Mouse (Mus musculus) kidney, postnatal 0 days (tissue): ENCODE data around the gene Adgrf3. TPM values are rescaled to one million over a fixed set of nuclear protein-coding genes. Genes with fewer than 3 reads are reported as not detected.

Experiments
- ATAC-seq: fragments of 200-750 bp; cut with Nextera tagmentation; replicated peaks from 2 replicates; pipeline ENCODE4 v1.8.0; 2017; ENCODE audit warnings: low read depth, moderate number of reproducible peaks, moderate TSS enrichment, moderate library complexity; ENCODE audit not compliant: low FRiP score
- DNase-seq: peaks from one replicate; pipeline ENCODE4 v3.0.0-alpha.2; 2016; ENCODE audit warnings: low spot score
- H3K27ac ChIP-seq: fragments of 300-500 bp; sonication (generic); 2 replicates; pipeline ENCODE4 v1.5.1; 2014; ENCODE audit warnings: mild to moderate bottlenecking
- H3K27me3 ChIP-seq: fragments of 300-500 bp; sonication (generic); 2 replicates; pipeline ENCODE4 v1.6.1; 2014; ENCODE audit warnings: low read length, mixed read lengths; ENCODE audit not compliant: insufficient read depth
- H3K36me3 ChIP-seq: fragments of 300-500 bp; sonication (generic); 2 replicates; pipeline ENCODE4 v1.6.1; 2014; ENCODE audit warnings: low read length, mixed read lengths; ENCODE audit not compliant: insufficient read depth
- H3K4me1 ChIP-seq: fragments of 300-500 bp; sonication (generic); replicated peaks from 2 replicates; pipeline ENCODE4 v1.6.1; 2014; ENCODE audit warnings: antibody characterized with exemption, low read length, mixed read lengths; ENCODE audit not compliant: insufficient read depth
- H3K4me2 ChIP-seq: fragments of 300-500 bp; sonication (generic); 2 replicates; pipeline ENCODE4 v1.6.1; 2014; ENCODE audit warnings: mild to moderate bottlenecking, low read length, moderate library complexity, mixed read lengths
- H3K4me3 ChIP-seq: fragments of 300-500 bp; sonication (generic); replicated peaks from 2 replicates; pipeline ENCODE4 v1.5.1; 2014; ENCODE audit warnings: low read depth, low read length
- H3K9ac ChIP-seq: fragments of 300-500 bp; sonication (generic); 2 replicates; pipeline ENCODE4 v1.6.1; 2014; ENCODE audit warnings: low read depth, low read length
- H3K9me3 ChIP-seq: fragments of 300-500 bp; sonication (generic); replicated peaks from 2 replicates; pipeline ENCODE4 v1.6.1; 2016; ENCODE audit warnings: low read length, inconsistent platforms, mixed read lengths
- CTCF ChIP-seq: IDR thresholded peaks from 2 replicates; pipeline ENCODE4 v1.5.1; 2016; ENCODE audit warnings: antibody characterized with exemption, low read depth, mild to moderate bottlenecking, moderate library complexity
- WGBS: fragments of 180-500 bp; shearing (Covaris S2); extraction: QIAGEN DNeasy Blood & Tissue Kit; methylation state at CpG from one replicate; pipeline ENCODE4 v1.1.7; 2014; 5-methylcytosine and 5-hydroxymethylcytosine counted together
- polyA plus RNA-seq: library from polyadenylated mRNA; unstranded; fragments of >200 nt; fragmentation: Nextera tagmentation; extraction: Ambion mirVana; gene quantifications from 2 replicates; pipeline ENCODE4 v1.2.1, GENCODE M21; 2015

Gene Adgrf3
- polyA plus RNA-seq, result 0.04 and 0.14 TPM in 2 replicates

- 10% methylated on average over 5 of the region's 5 CpGs for WGBS
- Histone ChIP-seq H3K4me3 (no peak within 1 kb of the TSS), H3K27ac (no peak within 1 kb of the TSS), H3K36me3 (no peaks in the 10 kb centered on the region), H3K9me3 (no peaks in the 10 kb centered on the region), H3K4me2 (no peak within 1 kb of the TSS), H3K4me1 (no peaks in the 10 kb centered on the region), H3K9ac (no peak within 1 kb of the TSS), H3K27me3 (no peaks in the 10 kb centered on the region)
- no peak for ATAC-seq
- no peak for TF ChIP-seq CTCF
- no peak for DNase-seq
Observed at GRCm38 (mm10) chr5:30205493-30205892, at the start of gene Adgrf3. Gene Adgrf3 (minus strand): TSS chr5:30205722.

DNA sequence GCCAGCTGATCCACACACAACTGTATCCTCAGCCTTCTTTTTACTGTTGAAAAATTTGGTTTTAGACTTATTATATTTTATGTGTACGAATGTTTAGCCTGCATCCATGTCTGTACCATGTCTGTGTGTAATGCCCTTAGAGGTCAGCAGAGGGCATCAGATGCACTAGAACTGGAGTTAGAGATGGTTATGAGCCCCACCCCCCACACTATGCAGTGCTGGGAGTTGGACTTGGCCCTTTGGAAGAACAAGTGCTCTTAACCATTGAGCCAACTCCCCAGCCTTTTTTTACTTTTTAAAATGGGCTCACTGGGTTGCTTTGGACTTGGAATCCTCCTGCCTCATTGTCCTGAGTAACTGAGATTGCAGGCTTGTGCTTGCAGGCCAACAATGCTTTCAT is 42.1 kb upstream of the Adgrf3 start:
- 100% methylated on average over 1 of the region's 1 CpGs for WGBS
- Histone ChIP-seq H3K27ac (no peak overlapping the region), H3K9me3 (no peaks in the 10 kb centered on the region), H3K4me3 (no peak overlapping the region), H3K4me2 (no peak overlapping the region), H3K36me3 (0 out of 2 replicates have a peak, but pooled peaks cover 5% of the 10 kb centered on the region), H3K4me1 (no peaks in the 10 kb centered on the region), H3K9ac (no peak overlapping the region), H3K27me3 (no peaks in the 10 kb centered on the region)
- peak; percentile 38; the same call in 1 of the 2 replicates for TF ChIP-seq CTCF
- DNase-seq (no peak), ATAC-seq (no peak)

- Histone ChIP-seq H3K27ac (no peak overlapping the region), H3K4me2 (no peak overlapping the region), H3K36me3 (no peaks in the 10 kb centered on the region), H3K27me3 (no peaks in the 10 kb centered on the region), H3K9me3 (no peaks in the 10 kb centered on the region), H3K4me1 (no peaks in the 10 kb centered on the region), H3K4me3 (no peak overlapping the region), H3K9ac (no peak overlapping the region)
- no peak for ATAC-seq
- DNase-seq, result no peak
- TF ChIP-seq CTCF, result no peak
- 76% methylated on average over 9 of the region's 9 CpGs for whole genome bisulfite sequencing
Observed at GRCm38 (mm10) chr5:30245861-30246416, 40.4 kb upstream of the Adgrf3 start.

GRCm38 (mm10) chr5:30243741-30244140 is 38.2 kb upstream of the Adgrf3 start:
- Histone ChIP-seq H3K36me3 (no peaks in the 10 kb centered on the region), H3K27me3 (no peaks in the 10 kb centered on the region), H3K9me3 (no peaks in the 10 kb centered on the region), H3K9ac (no peak overlapping the region), H3K4me2 (no peak overlapping the region), H3K4me3 (no peak overlapping the region), H3K4me1 (no peaks in the 10 kb centered on the region), H3K27ac (no peak overlapping the region)
- TF ChIP-seq CTCF, result peak; percentile 56
- ATAC-seq (no peak), DNase-seq (peak; percentile 63)
- 61% methylated on average over 9 of the region's 9 CpGs for WGBS

- Histone ChIP-seq H3K9me3 (no peaks in the 10 kb centered on the region), H3K9ac (no peak overlapping the region), H3K4me2 (no peak overlapping the region), H3K27me3 (no peaks in the 10 kb centered on the region), H3K36me3 (no peaks in the 10 kb centered on the region), H3K27ac (no peak overlapping the region), H3K4me3 (no peak overlapping the region), H3K4me1 (no peaks in the 10 kb centered on the region)
- no peak for ATAC-seq
- DNase-seq, result peak; percentile 70
- no peak for TF ChIP-seq CTCF
- 29% methylated on average over 1 of the region's 1 CpGs for WGBS
Observed at GRCm38 (mm10) chr5:30242410-30242809, 36.9 kb upstream of the Adgrf3 start.

DNA sequence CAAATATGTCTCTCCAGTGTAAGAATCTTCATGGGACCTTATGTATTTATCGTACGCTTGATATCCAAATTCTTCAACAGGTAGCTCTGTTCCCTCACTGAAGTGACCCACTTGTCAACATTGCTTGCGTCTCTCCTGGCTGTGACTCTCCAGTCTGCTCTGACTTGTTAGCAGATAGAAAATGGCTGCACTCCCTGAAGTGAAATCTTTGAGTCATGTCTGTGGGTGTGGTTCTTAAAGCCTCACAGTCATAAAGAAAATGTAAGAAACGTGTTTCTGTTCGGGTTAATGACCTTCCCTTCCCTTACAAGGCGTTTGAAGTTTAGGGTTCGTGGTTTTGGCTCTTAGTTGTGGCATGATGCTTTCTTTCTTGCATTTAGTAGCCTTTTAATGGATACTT is 35.0 kb upstream of the Adgrf3 start:
- Histone ChIP-seq H3K4me3 (no peak overlapping the region), H3K4me1 (no peaks in the 10 kb centered on the region), H3K27me3 (no peaks in the 10 kb centered on the region), H3K36me3 (no peaks in the 10 kb centered on the region), H3K9ac (no peak overlapping the region), H3K27ac (no peak overlapping the region), H3K4me2 (no peak overlapping the region), H3K9me3 (no peaks in the 10 kb centered on the region)
- no peak for DNase-seq
- ATAC-seq, result no peak
- TF ChIP-seq CTCF, result no peak
- 75% methylated on average over 7 of the region's 7 CpGs for WGBS

- no peaks in the 10 kb centered on the region for H3K9me3 ChIP-seq
- H3K4me1 ChIP-seq, result peaks cover 5% of the 10 kb centered on the region; the same call in 1 of the 2 replicates
- no peaks in the 10 kb centered on the region for H3K27me3 ChIP-seq
- H3K36me3 ChIP-seq, result no peaks in the 10 kb centered on the region
- ATAC-seq, result no peak
- H3K9ac ChIP-seq, result no peak overlapping the region
- WGBS, result 86% methylated on average over 5 of the region's 5 CpGs
- no peak overlapping the region for H3K27ac ChIP-seq
- no peak for DNase-seq
- no peak for TF ChIP-seq CTCF
- no peak overlapping the region for H3K4me2 ChIP-seq
- no peak overlapping the region for H3K4me3 ChIP-seq
Observed at GRCm38 (mm10) chr5:30238533-30238932, 33.0 kb upstream of the Adgrf3 start.
